Mouse (Mus musculus) gonadal fat pad, adult 2 months (tissue): ENCODE results near the gene Kyat1. TPM values are rescaled to one million over a fixed set of nuclear protein-coding genes. Genes with fewer than 3 reads are reported as not detected.
"Not testable (repeated sequence)": the region's sequence is repeated elsewhere in the genome, so short reads cannot be mapped to it uniquely, and the experiment has no call there.

Experiments used
- DNase-seq: peaks from one replicate; pipeline ENCODE4 v3.0.0-alpha.2; 2012; ENCODE audit warnings: low read depth
- polyA plus RNA-seq: library from polyadenylated mRNA; depleted of rRNA; stranded (reverse); fragments of >200 nt; gene quantifications from 2 replicates; pipeline ENCODE4 v1.2.3, GENCODE M21; 2012

Gene Kyat1
- polyA plus RNA-seq, 1 experiment: 87.2 TPM

DNA sequence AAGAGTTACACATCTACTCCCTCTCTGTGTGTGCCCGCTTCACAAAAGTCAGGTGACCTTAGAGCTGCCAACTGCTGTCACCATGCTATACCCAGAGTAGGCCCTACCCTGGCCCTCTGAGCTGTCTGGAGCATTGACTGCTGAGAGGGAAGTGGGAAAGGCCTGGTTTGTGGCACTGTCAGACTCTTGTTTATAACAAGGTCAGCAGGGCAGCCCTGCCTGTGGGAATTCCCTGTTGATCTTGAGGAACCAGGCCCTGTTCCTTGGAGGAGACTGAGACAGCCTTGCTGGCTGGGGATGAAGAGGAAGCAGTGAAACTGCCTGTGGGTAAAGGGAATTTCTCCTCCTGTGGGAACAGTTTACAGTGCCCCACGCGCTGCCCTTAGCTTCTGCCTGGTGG is 9.1 kb upstream of the Kyat1 start:
- no peak for DNase-seq

- no peak for DNase-seq
Measured at GRCm38 (mm10) chr2:30212951-30213350, 7.3 kb upstream of the Kyat1 start.

DNA sequence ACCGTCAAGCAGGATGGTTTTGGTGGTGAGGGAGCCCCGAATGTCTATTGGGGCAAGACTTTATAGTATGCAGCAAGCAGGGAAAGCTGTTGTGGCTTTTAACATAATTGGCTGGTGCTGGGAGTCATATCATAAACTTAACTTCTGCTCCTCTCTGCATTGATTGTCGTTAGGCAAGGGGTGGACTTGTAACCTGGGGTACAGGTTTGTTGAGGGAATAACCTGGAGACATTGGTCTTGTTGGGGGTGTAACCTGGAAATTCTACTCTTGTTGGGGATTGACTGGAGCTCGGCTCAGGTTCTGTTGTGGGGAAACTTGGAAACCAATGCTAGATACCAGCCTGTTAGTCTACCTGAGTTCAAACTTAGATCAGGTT is 6.5 kb upstream of the Kyat1 start:
- DNase-seq: no peak

DNA sequence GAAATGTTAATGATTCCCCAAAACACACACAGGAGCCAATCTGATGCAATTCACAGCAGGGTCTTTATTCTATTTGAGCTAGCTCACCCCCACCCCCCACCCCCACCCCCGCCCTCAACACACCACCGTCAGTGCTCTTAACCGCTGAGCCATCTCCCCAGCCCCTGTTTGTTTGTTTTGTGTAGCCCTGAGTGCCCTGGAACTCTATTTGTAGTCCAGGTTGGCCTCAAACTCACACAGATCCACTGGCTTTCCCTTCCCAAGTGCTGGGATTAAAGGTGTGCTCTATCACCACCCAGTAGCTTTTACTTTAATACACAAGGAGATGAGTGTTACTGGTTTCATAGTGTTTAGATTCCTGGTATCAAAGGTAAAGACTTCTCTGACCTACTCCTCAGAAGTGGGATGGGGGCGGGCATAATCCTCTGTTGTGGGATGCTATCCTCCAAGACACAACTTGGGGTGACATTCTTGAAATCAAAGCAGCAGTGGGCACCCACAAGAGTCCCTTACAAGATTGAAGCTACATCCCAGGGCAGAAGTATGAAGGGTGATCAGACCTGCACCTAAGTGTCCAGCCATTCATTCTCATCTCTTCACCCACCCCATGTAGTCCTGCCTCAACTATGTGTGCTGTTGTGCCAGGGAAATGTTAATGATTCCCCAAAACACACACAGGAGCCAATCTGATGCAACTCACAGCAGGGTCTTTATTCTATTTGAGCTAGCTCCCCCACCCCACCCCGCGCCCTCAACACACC is 5.9 kb upstream of the Kyat1 start:
- no peak for DNase-seq

GRCm38 (mm10) chr2:30207886-30208285 is 2.2 kb upstream of the Kyat1 start:
- no peak for DNase-seq

- no peak for DNase-seq
Measured at GRCm38 (mm10) chr2:30207401-30207800, 1.8 kb upstream of the Kyat1 start.

DNA sequence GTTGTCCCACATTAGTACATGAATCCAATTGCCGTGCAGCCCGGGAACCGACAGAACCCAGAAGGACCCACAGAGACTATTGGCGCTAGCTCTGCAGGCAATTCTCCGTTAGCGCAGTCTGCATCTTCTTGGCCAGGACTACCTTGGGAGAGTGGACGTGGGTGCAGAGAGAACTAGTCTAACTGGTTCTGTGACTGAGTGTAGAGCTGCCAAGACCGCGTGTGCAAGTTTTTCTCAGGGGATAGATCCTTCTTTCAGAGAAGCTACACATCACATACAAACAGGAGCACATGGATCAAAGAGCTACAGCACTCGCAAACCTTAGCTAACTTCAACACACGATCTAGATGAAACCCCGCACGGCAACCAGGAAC is 405 bp downstream of the Kyat1 start:
- DNase-seq: no peak

- DNase-seq: no peak
Measured at GRCm38 (mm10) chr2:30203439-30203838, 2.2 kb downstream of the Kyat1 start.

- no peak for DNase-seq
Measured at GRCm38 (mm10) chr2:30200388-30200925, 5.2 kb downstream of the Kyat1 start.

DNA sequence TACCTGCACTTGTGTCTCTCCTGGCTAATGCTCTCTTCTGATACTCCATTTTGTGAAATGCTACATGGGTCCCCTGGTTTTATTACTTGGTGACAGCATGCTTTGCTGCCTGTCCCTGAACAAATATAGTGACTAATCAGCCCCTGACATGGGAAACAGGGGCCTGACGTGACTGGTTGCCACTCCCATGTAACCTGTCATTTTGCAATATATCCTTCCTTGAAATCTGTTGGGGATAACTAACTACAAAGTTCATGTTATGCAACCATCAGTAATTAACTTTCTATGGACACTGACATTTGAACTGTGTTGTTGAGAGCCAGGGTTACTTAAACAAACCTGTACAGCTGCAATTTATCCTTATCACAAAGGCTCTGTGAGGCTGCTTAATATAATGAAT is 5.7 kb downstream of the Kyat1 start:
- peak; percentile 63 for DNase-seq

DNA sequence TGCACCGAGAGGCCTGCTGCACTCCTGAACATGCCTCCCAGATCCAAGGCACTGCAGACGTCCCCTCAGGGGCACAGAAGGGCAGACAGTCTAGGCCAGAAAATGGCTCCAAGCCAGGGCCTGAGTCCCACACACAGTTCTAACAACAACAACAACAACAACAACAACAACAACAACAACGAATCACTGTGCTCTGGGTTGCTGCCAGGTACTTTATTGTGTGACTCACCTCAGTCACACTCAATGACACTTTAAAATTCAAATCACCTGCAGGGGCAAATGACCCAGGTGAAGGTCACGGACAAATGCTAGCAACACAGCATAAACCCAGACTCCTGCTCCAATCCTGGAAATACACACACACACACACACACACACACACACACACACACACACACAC is 7.6 kb downstream of the Kyat1 start:
- no peak for DNase-seq

DNA sequence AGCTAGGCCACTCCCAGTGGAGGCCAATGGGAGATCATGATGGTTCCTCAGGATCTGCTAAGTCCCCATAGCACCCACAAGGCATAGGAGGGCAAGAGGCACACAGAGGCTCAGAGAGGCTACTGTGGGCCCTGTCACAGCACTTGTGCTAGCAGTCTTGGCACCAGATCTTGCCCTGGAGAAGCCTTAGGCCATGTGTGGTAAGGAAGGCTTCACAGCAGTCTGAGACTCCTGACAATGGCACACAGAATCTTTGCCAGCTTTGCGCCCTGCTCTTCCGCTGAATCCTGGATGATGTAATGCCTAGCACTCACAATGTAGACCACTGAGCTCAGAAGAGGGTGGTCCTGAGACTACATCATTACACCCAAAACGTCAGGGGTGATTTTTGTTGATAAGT is 11.0 kb downstream of the Kyat1 start:
- no peak for DNase-seq

- no peak for DNase-seq
Measured at GRCm38 (mm10) chr2:30191790-30192580, 13.7 kb downstream of the Kyat1 start.

DNA sequence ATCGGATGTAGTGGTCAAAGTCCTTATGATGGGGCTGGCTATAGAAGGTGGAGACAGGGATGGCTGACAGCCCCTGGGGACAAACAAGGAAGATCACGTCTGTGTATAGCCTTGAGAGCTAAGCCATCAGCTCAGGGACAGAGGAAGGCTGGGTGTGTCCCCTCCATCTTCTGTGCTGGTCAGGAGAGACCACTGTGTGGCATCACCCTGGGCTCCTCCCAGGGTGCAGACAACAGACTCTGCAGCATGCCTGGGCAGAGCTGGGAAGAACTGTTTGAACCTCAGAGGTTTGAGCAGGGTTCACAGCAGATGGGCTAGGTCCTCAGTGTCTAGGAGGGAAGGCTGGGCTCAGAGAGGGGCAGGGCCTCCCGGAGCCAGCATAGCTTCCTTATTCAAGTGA is 20.0 kb downstream of the Kyat1 start:
- no peak for DNase-seq

DNA sequence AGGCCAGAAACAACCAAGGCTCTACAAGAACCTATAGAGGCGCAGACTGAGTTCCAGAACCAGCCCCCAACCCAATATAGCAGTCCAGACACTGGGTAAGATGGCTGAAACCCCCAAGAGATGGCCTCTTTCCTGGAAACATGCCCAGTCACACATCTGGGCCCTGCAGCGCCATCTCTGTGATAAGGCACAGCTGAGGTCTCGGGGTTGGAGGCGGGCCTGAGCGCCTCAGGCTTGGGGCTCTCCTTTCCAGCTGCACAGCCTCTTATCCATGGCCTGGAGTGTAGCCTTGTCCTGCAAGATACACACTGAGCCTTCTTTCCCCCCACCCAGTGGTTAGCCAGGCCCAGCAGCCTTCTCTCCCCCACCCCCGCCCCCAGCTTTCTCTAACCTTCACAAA is 20.4 kb downstream of the Kyat1 start:
- DNase-seq: no peak

DNA sequence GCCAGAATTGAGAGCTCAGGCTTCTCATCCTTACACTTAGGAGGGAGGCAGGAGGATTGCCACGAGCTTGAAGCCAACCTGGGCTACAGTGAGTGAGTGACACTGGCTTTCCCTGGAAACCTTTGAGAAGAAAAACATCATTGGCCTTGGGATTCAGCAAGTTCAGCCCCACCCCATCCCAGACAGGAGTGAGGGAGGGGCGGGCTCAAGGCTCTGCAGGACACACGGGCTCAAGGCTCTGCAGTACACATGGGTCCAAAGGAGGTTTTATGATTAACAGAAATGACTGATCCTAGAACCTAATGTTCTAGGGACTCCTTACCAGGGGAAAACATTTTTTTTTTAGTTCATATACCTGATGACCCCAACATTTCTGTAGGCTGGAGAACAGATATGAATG is 21.9 kb downstream of the Kyat1 start:
- no peak for DNase-seq

DNA sequence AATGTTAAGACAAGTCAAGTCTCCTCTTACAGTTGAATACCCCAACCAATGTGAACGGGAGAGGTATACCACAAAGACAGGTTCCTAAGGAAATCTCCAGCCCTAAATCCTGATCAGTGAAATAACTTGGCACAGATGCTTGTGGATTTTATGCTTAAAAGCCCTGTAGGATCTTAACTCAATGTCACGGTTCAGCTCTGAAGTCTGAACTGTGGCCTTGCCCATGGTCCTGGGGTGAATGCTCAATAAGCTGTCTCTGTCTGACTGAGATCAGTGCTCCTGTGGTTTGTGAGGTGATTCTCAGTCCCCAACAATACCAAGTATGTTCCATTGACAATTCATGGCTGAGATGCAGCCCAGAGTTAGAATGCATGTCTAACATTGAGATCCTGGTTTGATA is 23.2 kb downstream of the Kyat1 start:
- no peak for DNase-seq

DNA sequence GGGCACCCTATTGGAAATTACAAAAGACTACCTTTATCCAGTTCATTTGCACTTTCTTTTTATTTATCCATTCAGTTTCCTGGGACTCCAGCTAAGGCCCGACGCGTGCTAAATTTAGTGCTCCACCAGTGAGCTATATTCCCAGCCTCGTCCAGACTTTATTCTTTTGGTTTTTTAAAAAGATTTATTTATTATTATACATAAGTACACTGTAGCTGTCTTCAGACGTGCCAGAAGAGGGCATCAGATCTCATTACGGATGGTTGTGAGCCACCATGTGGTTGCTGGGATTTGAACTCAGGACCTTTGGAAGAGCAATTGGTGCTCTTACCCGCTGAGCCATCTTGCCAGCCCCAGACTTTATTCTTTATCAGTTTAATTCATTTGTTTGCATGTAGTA is 26.9 kb downstream of the Kyat1 start:
- DNase-seq: not testable (repeated sequence)

- DNase-seq: no peak
Measured at GRCm38 (mm10) chr2:30177700-30178675, 27.7 kb downstream of the Kyat1 start, which contains the start of gene Spout1. Gene Spout1, minus strand, starts transcription at chr2:30178459.

DNA sequence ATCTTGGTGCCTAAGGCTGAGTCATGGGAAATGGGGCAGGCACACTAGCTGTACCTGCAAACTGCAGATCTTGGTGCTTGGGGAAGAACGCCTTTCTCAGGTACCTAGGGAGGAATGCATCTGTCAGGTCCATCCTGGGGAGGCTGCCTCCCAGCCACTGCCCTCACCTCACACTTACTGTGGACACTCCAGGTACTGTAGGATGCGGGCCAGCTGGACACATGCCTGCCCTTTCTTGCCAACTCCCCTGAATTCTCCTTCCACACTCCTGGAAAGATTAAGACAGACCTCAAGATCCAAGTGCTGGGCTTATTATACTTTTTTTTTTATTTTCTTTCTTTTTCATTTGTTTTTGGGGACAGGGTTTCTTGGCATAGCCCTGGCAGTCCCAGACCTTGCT is 29.1 kb downstream of the Kyat1 start:
- DNase-seq: no peak

GRCm38 (mm10) chr2:30175897-30176296 is 29.8 kb downstream of the Kyat1 start:
- DNase-seq: no peak
